Mouse (Mus musculus): ENCODE data around the gene Mki67. TPM values are rescaled to one million over a fixed set of nuclear protein-coding genes. Genes with fewer than 3 reads are reported as not detected.

The Mki67 gene
- polyA plus RNA-seq, 1 experiment from 2014 or later = 48.4 TPM

DNA sequence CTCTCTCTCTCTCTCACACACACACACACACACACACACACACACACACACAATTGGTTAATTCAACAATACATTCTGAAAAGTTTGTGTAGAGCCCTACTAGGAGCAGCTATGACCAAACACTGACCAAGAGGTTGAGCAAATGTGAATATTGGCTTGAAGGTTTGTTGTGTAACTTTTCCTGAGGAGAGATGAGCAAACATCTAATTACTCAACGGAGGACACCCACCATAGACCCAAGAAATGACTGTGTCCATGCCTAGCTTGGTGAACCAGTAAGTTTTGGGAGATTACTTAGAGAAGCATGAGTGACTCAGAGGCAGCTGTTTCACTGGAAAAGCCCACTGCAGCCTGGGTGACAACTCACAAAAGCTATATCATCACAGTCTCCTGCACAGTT, 71.7 kb downstream of the Mki67 start:
- no peak for ATAC-seq (ENCODE audit: insufficient number of reproducible peaks, insufficient read depth, low FRiP score, low TSS enrichment, low read depth)
- Histone ChIP-seq H3K9me3 (no peaks in the 10 kb centered on the region), H3K27ac (no peak overlapping the region), H3K4me1 (no peaks in the 10 kb centered on the region), H3K4me3 (no peak overlapping the region), H3K27me3 (no peaks in the 10 kb centered on the region), H3K36me3 (no peaks in the 10 kb centered on the region), H3K9ac (no peak overlapping the region), H3K4me2 (no peak overlapping the region)
- WGBS = 84% methylated on average over 1 of the region's 1 CpGs

DNA sequence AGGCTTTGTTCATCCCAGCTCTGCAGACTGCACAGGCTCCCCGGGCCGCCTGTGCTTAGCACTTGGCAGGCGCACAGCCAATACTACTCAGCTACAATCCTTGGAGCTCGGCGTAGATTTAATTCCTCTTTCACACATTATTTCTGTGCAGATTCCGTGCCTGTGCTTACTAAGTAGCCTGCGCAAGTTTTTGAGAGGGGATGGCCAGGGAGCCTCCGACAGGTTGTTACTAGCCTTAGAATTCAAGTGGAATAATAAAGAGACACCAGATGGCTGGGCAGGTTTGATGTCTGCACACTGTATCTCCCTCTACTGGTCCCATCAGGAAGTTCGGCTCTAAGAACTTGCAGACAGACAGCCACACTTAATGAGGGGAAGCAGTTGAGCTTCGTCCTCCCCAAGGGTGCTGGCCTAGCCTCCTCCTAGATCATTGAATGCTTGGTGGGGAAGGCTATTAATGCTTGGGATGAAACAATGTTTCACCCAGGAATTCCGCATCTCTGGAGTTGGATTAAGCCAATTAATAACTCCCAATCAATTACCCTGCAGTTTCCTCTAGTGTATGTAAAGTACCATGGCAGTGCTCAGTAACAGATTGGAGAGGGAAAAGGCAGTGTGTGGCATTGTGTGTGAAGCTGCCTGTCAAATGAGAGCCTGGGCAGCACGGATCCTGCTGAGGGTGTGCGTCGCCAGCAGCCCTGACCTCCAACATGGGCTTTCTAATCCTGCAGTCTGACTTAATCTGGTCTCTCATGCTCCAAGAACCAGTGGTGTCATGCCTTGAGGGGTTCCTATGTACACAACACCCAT, 74.3 kb downstream of the Mki67 start:
- H3K9ac ChIP-seq = no peak overlapping the region
- no peak overlapping the region for H3K4me2 ChIP-seq
- 63% methylated on average over 14 of the region's 14 CpGs for WGBS
- no peak overlapping the region for H3K4me3 ChIP-seq
- H3K27ac ChIP-seq = no peak overlapping the region
- no peaks in the 10 kb centered on the region for H3K36me3 ChIP-seq
- no peaks in the 10 kb centered on the region for H3K27me3 ChIP-seq
- H3K4me1 ChIP-seq = no peaks in the 10 kb centered on the region
- no peak for ATAC-seq (ENCODE audit: insufficient number of reproducible peaks, insufficient read depth, low FRiP score, low TSS enrichment, low read depth)
- H3K9me3 ChIP-seq = no peaks in the 10 kb centered on the region

Other genes starting within 250 kb of the Mki67 start
- gene Clrn3, start 187.7 kb downstream of the Mki67 start, polyA plus RNA-seq (2015; fragmentation: Nextera tagmentation; extraction: Ambion mirVana) = 0.21 TPM in 1 of 2 replicates, not detected in the other
- gene Ptpre, start 178.9 kb downstream of the Mki67 start, polyA plus RNA-seq (2015; fragmentation: Nextera tagmentation; extraction: Ambion mirVana) = 4.5 and 5.3 TPM in 2 replicates

All from embryonic facial prominence, embryonic 13.5 days (tissue).